Mouse (Mus musculus) cerebellum, postnatal 4 days (tissue): ENCODE data around the gene Aqp9.

Experiments used
- DNase-seq, 2 experiments: peaks; one replicate each; pipeline ENCODE4 v3.0.0; 2022; ENCODE audit warnings: low spot score in 2 of 2, mixed read lengths in 1 of 2

Gene Aqp9

DNA sequence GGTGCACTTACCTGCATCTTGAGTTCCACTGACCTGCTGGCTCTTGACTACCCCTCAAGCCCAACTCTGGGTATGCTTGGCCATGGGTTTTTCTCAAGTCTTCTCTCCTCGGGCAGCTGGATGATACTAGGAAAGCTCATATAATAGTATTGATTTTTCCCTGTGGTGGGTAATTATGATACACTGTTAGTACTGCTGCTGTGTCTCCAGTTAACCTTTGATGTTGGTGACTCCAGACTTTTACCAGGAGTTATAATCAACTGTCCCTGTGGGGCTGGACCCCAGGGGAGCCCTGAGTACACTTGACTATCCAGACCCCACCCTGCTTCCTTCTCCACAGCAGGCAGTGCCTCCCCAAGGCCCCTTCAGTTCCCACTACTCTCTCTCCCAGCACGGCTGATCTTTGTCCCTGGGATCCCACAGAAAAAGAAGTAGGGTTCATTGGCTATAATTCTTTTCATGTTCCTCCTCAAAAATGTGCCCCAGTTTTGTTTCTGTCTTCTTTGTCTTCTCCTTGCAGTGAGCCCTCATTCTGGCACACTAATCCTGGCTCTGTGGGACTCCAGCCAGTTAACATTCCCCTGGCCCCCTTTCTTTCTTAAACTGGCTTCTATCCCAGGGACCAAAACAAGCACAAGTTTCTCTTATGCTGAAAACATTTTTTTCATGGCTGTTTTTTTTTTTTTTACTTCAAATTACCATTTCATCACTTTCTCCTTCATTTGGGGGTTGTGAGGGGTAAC lies 838 bp downstream of the Aqp9 start:
- peak in 1 of 2 experiments; percentile 11 for DNase-seq

DNA sequence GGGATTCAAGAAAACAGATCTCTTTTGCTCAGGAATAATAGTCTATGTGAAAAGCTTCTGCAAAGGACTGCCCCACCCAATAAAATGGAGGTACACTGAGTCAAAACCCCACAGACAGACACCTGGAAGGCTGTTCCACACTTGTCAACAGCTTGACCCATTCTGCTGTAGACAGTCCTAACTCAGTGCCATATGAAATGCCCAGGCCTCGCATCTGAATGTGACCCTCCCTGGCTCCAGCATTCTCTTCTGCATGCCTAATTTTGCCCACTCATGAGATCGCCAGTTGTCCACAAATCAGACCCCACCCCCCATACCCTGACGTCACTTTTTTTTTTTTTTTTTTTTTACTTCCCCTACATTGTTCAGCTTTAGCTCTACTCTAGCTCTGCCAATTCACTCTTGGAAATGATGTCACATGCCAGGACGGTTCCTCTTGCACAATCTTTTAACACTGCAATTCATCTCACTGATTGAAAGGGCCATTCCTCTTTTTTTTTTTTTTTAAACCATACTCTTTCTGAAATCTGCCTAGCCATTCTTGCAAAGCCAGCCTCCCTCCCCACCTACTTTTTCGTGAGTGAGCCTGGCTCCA lies 1.5 kb downstream of the Aqp9 start:
- DNase-seq, result no peak

DNA sequence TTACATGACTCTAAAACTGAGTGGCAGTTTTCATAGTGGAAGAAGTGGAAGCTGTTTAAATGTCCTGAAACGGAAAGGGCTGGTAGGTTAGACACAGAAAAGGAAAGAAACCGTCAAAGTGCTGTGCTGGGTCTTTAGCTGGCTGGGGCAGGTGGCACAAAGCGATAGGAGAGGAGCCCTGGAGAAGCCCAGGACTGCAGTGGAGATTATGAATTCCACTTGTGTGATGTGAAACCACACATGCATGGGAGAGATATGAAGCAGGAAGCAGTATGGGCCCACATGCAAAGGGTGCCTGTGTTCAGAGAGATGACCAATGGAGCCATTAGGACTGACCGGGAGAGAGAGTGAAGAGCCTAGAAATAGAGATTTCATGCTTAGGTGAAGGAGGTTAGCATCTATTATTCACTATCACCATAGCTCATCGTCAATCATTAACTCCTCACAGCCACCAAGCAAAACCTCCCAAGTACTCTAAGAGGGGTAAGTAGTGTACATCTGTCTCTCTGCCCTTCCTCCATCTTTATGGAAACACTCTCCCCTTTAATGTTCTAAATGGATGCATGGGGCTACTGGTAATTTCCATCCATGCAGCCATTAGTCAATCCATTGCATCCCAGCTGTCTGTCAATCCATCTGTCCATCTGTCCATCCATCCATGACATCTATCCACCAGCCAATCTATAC lies 2.3 kb downstream of the Aqp9 start:
- no peak for DNase-seq

DNA sequence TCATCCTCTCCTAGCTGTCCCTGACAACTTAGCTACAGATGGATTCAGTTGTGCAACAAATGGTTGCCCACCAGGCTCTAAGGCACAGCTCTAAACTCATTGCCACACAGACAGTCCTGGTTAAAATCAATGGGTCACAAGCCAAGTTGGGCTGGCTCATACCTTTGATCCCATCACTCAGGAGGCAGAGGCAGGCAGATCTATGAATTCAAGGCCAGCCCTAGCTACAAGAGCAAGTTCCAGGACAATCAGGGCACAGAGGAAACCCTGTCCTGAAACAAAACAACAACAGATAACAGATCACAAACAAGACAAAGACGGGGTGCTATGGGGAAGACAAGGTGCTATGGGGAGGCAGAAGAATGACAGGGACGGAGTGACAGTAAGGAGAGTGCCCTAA lies 3.0 kb downstream of the Aqp9 start:
- no peak for DNase-seq

DNA sequence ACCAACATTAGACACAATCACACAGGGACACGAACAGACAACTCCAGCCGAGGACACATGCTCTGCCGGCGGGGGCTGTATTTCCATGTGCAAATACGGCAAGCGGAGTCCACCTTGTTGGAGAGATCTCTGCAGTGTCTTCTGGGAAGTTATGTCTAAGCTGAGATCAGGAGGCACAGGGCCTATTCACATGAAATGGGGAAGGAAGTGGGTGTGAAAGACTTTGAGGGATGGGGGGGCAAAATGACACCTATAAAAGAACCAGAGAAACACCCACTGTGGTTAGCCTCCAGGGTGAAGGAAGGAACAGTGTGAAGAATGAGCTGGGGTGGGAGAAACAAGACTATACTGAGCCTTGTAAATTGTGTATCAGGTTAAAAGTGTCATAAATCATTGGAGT lies 3.4 kb downstream of the Aqp9 start:
- no peak for DNase-seq

DNA sequence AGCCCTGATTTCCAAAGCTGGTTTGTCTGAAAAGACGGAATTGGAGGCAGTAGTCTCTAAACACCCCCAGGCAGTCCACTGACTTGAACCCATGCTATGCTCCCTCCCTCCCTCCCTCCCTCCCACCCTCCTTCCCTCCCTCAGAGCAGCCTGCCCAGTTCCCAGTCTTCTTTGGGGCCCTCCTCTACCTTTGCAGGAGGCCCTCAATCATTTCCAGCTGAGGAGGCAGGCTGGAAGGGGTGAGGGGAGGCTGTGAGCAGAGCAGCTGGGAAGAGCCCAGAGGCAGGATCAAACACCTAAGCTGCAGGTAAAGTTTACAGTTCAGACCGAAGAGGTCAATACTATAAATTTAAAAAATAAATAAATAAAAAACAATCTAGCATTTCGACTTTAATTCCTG lies 4.1 kb downstream of the Aqp9 start:
- DNase-seq, result no peak

DNA sequence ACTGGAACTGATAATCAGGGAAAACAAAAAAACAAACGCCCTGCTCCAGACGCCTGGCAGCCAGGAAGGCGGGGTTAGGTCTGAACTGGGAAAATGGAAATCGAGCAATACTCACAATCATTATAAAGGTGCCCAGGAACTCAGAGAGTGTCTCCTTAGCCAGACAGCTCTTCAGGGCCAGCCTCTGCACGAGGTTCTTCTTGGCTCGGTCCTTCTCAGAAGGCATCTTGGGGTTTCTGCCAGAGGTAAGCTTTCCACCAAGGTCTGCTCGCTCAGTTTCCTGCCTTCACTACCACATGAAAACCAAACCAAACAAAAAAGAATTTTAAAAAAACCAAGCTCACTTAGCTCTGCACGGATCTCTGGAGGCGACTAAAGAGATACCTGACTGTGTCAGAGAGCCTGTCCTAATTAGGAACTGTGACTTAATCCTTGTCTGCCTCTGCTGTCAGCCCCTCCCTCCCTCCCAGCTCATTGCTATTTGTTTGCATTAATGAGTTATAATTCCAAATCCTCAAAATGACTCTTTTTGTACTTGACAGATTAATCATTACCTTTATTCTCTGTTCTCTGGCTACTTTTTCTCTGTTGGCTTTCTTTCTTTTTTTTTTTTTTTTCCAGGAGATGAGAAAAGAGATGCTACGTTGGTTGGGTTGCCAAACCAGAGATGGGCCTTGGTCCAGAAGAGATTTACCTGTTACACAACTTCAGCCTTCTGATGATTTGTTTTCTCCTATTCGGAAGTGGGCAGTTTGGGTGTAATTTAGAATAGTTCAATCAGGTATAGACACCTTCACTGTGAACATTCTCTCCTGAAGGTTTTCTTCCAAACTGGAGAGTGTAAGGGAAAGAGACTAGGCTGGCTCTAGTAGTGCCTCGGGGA lies 5.4 kb downstream of the Aqp9 start:
- no peak for DNase-seq

DNA sequence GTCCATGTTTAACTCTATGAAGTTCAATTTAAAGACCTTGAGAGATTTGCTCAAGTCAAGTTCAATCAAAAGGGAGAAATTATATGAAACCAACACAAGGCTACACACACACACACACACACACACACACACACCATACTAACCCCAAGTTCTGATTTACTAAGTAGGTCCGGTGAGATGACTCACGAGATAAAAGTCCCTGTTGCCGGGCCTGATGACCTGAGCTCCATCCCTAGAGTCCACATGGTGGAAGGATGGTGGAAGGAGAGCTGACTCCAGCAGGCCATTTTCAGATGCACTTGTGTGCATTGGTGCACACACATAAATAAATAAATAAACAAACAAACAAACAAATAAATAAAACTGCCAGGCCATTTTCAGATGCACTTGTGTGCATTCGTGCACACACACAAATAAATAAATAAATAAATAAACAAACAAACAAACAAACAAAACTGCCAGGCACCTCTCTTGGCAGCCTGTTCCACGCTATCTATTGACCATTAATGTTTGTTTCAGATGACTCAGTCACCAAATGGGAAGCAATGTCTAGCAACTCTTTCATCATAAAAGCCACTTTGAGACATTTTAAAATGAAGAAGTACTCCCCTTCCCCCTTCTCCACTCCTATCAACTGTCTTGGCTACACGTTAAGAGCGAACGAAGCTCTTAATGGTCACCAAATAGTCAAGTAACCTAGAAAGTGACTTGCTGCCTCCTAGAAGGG lies 6.2 kb downstream of the Aqp9 start:
- no peak for DNase-seq

DNA sequence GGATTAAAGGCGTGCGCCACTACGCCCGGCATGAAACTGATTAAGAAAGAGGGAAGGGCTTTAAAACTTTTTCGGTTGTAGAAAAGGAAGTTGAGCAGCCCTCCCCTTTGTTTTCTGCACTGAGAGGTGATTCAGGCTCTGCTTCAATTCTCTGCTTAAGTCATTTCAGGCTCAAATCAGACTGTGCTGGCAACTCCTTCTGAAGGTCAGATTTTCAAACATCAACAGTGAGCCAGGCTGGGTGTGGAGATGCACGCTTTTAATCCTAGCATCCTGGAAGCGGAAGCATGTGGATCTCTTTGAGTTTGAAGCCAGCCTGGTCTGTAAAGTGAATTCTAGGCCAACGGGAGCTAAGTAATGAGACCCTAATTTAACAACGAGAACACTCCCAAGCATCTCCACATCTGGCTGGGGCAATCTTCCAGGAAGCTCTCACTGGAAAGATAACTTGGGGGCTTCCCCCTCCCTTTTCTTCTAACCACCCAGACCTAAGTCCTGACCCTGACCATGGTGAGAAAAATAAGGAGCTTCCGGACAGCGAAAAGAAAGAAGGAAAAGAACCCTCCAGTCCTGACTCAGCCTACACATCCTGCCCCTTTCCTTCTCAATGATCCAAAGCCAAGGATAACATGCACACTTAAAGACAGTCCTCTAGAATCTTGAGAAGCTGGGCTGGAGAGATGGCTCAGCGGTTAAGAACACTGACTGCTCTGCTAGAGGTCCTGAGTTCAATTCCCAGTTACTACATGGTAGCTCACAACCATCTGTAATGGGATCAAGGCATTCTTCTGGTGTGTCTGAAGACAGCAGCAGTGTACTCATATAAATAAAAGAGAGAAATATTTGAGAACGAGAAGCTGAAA lies 7.4 kb downstream of the Aqp9 start:
- DNase-seq, result no peak

DNA sequence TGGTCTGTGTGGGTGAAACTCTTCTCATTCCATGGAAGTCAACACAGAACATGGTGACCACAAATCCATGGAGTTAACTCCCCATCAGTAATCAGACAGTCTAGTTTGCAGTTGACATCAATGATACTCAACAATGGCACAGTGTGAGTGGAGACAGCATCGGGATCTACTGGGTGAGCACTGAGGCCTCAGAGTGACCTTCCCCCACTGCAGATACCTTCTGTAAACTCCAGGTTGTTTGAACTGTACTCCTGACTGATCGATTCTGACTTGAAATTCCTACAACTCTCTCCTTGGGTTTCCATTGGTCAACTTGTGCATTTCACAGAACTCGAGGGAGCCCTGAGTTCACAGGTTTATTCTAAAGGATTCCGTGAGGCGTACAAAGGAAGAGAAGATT lies 8.8 kb downstream of the Aqp9 start:
- DNase-seq, result no peak

DNA sequence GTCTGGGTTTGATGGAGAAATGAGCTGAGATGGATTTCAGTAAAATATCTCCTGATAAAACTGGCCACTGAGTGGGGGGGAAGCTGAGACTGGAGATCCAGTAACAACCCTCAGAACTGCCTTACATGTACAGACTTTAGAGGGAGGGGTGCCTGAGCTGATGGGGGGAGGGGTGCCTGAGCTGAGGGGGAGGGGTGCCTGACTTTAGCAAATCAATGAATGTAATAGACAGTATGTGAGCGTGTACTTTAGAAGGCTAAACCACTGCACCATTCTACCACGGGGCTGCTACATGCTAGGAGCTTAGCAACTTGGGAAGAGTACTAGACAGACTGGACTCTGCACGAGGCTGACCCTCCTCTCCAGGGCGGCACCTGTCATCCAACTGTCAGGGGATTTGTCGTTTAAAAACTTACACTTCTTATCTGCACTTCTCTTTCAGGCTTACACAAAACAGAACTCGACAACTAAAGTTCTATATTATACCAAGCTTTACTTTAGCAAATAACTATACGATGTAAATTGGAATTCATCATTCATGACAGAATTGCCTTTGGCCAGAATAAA lies 9.3 kb downstream of the Aqp9 start:
- DNase-seq, result no peak

DNA sequence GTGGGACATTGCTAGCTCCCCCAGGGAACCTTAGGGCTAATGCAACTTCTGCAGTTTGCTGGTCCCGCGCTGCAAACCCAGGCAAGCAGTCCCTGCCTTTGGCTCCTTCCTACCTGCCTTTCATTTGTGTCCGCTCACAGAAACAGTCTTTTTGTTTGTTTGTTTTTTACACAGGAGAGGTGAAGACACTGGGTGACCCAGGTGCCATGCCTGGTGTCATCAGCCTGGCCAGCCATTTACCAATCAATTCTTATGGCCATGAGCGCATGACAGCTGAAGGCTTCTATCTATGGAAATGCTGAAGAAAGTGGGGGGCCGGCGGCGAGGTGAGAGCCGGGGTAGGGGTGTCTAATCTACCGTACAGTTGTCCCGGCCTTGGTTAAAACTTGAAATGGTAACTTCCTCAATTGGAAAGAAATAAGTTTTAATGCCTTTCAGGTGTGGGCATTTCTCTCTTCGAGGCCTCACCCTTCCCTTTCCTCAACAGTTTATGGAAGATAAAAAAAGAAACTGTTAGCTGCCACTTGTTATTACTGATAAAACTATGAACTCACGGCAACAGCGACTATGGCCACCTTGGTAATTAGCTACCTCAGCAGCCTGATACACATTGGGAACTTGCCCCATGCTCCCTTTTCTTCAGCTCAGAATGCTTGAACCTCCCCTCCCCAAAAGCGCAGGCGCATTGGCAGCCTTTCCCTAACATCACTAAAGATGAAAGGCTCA lies 10.4 kb downstream of the Aqp9 start:
- DNase-seq, result no peak

DNA sequence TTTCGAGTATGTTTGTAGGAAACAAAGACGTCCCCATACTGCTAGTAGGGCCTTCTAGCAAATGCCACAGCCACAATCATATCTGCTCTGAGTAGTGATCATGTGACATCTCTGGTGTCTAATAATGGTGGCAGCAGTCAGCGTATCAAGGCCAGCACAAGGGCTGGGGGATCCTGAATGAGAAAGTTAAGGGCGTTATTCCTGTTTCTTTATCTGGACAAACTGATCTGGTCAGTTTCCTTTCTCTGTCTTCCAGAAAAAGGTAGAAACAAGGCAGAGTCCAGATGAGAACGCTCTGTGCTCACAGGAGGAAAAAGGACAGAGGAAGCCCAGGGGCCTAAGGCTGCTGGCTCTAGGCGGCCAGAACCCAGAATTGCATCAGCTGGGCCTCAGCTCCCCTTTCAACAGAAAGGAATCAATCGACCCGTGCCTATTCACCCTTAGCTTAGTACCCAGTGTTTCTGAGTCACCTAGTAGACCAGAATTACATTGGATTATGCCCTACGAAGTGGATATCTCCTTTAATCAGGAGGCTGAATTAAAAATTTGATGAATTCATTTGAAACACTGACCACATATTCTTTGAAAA lies 11.9 kb downstream of the Aqp9 start:
- no peak for DNase-seq

DNA sequence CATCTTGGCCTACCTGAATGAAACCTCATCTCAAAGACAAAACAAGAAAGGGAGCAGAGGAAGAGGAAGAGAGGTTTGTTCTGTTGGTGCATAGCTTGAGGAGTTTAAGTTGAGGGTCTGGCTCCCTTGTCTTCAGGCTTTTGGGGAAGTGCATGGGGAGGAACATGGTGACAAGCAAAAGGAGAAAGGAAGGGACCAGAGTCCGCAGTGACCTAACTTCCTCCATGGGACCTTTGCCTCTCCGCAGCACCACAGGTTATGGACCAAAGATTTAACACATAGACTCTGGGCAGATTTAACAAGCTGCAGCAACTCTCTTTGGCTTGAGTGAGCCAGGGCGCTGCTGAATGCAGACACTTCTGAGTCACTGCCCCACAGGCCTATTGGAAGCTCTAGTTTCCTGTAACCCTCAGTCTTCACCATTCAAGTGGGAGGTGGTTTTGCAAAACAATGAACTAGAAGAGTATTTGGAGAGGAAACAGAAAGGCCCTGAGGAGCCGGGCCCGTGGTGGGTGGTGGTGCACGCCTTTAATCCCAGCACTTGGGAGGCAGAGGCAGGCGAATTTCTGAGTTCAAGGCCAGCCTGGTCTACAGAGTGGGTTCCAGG lies 13.0 kb downstream of the Aqp9 start:
- DNase-seq, result no peak

DNA sequence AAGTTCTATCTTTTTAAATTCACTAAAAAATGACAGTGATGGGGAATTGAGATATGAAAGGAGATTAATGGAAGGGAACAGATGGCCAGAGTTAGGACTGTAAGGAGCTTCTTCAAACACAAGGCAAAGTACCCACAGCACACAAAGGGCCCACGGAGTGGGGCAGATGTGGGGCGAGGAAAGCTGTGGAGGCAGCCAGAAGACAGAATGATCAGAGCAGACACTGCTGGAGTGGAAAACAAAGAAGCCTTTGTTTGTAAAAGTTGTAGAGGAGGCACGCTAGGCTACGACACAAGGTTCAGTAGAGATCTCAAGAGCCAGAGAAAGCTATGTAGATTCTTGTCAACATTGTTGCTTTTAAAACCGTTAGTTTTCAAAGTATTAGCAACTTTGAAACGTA lies 17.1 kb downstream of the Aqp9 start:
- DNase-seq, result no peak

DNA sequence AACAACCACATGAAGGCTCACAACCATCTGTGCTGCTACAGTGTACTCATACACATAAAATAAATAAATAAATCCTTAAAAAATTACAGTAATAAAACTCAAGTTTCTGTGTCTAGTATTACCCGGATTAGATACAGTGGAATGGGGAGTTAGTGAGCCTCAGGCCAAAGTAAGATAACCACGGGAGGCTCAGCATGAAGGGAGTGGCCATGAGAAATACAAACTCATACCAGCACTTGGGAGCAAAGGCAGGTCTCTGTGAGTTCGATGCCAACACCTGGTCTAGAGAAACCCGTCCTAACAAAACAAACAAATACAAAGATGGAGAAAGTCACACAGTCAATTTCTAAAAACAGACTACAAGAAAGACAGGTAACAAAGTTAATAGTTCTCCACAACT lies 18.3 kb downstream of the Aqp9 start:
- DNase-seq, result peak in 1 of 2 experiments; percentile 3

DNA sequence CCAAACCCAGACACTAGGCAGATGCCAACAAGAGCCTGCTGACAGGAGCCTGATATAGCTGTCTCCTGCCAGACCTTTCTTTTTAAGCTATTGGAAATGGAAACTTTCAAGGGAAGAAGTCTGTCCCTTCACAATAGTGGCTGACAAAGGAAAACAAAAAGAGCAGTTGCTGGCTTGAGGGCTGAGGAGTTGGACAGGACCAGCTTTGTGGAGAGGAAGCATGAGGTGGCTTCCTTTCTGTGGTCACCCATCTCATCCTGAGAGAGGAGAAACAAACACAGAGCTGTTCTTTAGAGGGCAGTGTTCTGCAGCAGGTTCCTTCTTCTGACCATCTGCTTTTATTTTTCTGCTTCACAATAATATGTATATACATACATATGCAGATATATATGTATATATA lies 19.6 kb downstream of the Aqp9 start:
- DNase-seq, result no peak

DNA sequence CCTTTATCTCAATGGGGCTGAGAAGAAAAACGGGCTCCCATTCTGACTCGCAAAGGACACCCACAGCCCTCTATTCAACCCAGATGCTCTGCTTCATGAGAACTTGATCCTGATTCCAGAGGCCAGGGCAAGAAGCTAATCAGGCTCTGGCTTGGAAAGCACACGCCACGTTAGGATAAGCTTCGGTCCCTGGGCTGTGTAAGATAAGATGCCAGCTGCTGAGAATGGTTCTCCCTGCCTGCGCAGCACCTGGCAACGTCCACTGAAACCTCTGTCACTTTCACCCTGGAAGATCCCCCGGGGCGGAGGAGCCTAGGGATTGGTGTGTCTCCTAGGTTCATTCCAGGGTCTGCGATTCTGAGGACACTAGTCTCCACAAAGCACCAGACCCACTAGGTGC lies 22.3 kb downstream of the Aqp9 start:
- no peak for DNase-seq

DNA sequence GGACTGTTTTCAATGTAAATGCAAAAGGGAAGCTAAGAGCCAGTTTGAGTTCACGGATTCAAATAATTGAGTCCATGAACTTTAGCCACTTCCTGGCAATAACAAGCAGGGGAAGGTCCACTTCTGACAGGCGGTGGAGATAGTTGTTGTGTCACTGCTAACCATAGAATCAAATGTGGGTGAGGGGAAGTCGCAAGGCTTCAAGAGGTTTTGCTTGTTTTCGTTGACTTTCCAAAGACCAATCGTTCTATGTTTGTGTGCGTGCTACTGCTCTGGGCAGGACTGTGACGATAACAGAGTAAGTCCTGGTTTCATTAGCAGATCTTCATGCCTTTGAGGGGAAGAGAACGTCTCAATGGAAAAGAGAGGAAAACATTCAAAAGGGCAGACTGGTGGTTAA lies 28.3 kb downstream of the Aqp9 start:
- DNase-seq, result no peak
